Mouse (Mus musculus): ENCODE data around the gene Rab42.
"Not testable (repeated sequence)": the region's sequence is repeated elsewhere in the genome, so short reads cannot be mapped to it uniquely, and the experiment has no call there.

Rab42 gene

DNA sequence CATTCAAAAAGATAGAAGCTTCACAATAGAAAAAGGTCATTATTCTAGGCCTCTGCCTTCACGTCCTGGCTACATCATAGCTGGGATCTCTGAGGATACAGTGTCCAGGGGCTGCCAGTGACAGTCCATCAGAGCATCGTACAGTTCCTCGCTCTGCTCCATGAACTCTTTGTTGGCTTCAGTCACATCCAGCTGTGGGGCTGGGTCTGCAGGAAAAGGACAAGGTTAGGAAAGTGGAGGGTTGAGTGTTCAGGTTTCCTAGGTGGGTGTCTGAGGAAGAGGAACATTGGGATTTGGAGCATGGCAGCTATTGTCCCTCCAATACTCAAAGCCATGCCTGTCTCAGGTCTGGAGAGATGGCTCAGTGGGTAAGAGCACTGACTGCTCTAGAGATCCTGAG, 8.6 kb upstream of the Rab42 start:
- no peak for DNase-seq (ENCODE audit: low spot score)

DNA sequence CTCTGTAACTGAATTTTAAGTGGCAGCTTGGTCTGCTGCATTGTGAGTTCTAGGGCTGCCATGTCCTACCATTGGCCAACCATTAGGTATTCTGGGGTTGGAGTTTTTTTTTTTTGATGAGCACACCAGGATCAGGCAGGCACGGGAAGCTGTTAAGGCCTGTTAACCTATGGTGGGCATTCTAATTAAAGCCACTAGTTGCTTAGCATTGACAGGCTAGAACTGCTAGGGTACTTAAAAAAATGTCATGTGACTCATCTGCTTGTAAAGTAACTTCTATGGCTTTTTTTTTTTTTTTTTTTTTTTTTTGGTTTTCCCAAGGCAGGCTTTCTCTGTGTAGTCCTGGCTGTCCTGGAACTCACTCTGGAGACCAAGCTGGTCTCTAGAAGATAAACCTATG, 8.0 kb upstream of the Rab42 start:
- no peak for DNase-seq (ENCODE audit: low spot score)

DNA sequence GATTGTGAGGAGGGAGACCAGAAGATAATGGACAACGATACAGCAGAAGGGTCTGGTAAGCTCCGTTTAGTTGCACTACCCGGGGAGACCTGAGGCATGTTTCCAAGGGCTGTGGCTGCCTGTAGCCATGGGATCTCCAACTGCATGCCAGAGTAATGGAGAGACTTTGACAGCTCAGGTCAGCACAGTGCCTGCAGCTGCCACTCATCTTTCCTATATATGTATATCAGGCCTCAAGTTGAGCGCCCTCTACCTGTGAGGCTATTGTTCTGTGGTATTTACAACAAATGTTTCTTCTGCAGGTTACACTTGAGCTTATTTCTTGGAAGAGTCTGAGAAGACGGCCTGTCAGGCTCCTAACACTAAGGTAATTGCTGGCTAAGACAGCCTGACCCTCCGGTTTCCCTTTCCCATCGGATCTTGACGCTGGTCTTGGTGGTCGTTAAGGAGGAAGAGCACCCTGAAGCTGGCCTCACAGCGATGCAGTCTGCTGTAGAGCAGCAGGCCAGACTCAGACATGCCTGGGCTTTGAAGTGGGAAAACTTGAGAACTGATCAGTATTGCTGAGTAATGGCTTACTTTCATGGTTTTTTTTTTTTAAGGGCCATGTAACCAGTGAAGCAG, 6.8 kb upstream of the Rab42 start:
- peak; percentile 58 for DNase-seq (ENCODE audit: low spot score)

DNA sequence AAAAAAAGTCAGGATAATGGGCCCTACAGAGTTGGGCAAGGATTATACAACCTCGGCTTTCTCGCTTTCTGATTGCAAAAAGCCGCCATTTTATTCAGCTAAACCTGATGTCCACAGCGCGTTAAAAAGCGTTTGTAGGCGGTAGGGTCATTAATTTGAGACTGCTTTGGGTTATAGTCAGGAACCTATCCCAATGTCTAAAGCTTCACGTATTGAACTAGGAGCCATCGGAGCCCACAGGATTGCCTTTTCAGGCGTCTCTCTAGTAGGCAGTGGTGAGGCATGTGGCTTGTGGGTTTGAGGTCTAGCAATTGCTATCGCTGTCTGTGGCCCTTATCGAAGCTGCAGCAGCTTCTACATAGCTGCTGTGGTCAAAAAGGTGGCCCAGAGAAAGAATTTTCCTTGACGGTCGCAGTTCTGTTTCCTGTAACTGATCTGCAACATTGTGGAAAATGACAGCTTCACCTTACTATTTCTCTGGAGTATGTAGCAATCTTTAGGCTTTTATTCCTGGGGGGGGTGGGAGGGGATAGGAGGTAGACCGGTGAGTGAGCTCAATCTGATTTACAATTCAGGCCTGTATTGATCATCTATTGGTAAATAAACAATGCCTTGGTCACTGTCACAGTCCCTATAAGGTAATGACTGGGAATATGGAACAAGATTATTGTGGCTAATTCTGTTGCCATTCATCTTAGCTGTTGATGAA, 6.1 kb upstream of the Rab42 start:
- peak; percentile 32 for DNase-seq (ENCODE audit: low spot score)

DNA sequence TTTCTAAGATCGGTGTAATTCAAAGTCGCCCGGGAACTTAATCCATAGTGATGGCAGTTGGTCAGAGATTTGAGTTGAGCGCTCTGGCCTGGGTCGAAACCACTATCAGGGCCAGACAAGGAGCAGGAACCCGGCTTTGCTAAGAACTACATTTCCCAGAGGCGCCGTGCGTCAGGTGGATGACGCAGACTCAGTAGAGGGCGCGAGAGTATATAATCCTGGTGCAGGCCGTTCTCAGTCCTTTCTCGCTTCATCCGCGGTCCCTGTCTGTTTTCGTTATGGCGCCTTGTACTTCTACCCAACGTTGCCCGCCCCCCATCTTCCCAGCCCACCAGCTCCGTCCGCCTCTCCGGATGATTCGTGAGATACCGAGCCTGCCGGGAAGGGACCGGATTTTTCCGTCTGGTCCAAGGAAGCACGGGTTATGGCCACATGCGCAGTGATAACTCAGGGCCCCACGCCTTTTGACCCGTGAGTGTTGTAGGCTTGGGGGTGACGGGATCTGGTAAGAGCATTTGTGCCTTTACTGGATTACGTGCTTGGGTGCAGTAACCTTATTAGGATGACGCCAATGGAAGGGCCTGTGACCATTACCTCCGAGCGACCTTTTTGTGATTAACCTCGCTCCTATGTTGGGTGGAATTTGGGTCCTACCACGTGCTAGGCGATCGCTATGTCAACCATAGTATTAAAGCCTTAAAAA, 5.4 kb upstream of the Rab42 start:
- DNase-seq (ENCODE audit: low spot score): peak; percentile 93

DNA sequence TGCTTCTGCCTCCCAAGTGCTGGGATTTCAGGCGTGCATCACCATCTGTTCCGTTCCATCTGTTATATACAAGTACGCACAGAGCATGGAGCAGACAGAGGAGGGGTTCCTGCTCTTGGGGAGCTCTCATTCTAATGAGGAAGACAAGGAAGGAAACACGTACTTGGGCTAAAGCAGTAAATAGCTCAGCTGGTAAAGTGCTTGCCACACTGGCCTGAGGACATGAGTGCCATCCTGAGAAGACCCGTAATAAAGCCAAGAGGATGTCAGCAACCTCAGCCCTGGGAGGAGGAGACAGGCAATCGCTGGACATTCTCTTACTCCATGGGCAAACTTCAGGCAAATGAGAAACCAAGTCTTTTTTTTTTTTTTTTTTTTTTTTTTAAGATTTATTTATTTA, 2.8 kb upstream of the Rab42 start:
- DNase-seq (ENCODE audit: low spot score): no peak

DNA sequence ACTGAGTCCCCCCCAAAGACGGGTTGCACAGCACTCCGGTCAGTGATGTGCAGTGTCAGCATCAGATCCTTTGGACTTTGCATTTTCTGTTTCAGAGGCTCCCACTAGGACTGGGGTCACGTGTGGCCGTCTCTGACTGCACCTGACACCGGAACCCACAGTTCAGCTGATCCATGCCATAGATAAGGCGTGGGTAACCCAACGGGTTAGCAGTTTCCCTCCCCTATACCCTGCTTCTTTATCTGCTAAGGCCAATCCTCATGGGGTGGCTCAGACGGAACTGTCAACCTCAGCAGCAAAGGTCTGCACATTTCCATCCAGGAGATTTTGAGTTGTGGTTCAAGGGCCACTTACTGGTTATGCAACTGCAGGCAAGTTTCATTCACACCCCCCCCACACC, 2.1 kb upstream of the Rab42 start:
- no peak for DNase-seq (ENCODE audit: low spot score)

DNA sequence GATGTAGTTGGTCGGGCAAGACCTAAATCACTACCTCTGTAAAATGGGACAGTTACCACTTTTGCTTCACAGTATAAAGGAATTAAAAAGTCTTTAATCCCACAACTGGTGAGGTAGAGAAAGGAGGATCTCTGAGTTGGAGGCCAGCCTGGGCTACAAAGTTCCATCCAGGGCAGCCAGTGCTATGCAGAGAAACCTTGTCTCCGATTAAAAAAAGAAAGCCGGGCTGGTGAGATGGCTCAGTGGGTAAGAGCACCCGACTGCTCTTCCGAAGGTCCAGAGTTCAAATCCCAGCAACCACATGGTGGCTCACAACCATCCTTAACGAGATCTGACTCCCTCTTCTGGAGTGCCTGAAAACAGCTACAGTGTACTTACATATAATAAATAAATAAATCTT, 299 bp upstream of the Rab42 start:
- not testable (repeated sequence) for DNase-seq (ENCODE audit: low spot score)

DNA sequence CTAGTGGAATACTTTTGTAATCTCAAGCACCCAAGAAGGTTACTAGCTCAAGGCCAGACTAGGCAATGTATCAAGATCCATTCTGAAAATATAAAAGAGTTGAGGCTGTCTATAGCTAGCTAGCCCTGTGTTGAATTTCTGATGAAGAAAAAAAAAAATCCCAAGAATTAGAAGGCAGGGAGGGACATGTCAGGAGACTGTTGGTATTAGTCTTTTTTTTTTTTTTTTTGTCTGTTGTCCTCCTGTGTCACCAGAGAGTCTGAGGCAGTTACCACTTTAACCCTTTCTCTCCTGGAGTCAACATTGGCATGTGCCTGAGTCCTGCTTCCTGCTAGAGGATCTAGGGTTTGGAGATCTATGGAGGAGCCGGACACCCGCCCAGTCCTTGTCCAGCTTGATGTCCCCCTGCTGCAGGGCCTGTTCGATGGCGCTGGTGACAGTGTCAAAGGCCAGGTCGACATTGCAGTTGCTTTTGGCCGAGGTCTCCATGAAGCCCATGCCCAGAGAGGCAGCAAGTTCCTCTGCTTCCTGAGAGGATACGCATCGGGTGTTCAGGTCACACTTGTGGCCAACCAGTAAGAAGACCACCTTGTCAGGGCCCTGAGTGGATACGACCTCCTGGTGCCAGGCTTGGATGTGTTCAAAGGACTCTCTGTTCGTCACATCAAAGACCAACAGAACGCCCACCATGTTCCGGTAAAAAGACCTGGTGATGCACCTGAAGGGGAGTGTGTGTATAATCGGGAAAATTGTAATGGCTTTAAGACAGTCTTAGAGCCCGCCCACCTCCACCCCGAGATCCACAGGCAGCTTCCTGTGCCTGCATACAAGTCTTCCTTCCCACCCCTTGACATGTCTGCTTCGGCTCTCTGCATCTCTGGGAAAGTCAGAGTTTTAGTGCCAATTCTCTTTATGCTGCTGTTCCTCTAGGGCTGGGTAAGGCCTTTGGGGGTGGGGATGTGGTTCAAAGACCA, 933 bp downstream of the Rab42 start:
- no peak for DNase-seq (ENCODE audit: low spot score)

DNA sequence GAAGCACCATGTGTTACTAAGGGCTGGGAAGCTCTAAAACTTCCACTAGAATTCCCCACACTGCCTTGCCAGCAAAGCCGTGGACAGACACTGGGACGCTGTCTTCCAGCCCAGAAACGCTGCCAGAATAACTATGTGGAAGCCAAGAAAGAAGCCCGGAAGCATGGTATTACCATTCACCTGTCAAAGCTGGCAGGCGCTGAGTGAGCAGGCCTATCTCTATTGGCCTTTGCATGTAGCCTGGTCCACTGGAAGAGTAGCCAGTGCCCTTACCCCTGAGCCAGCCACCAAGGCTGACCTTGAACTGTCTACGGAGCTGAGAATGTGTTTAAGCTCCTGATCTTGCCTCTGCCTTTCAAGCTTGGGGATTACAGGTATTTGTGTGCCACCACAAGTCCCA, 1.7 kb downstream of the Rab42 start:
- no peak for DNase-seq (ENCODE audit: low spot score)

DNA sequence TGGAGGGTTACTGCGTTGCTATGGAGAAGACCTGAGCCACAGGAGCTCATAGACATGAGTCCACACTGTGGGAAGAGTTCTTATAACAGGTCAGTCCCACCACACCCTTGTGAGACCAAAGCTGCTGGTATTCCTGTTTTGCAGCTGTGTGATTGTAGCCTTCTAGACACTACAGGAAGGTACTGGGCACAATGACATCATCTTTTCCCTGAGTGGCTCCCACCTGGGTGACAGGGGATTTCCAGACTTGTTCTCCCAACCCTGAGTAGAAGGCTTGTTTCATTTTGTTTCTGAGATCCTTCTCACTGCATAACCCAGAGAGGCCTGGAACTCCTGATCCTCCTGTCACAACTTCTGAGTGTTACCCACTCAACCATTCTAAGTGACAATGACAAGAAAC, 3.3 kb downstream of the Rab42 start:
- DNase-seq (ENCODE audit: low spot score): no peak

DNA sequence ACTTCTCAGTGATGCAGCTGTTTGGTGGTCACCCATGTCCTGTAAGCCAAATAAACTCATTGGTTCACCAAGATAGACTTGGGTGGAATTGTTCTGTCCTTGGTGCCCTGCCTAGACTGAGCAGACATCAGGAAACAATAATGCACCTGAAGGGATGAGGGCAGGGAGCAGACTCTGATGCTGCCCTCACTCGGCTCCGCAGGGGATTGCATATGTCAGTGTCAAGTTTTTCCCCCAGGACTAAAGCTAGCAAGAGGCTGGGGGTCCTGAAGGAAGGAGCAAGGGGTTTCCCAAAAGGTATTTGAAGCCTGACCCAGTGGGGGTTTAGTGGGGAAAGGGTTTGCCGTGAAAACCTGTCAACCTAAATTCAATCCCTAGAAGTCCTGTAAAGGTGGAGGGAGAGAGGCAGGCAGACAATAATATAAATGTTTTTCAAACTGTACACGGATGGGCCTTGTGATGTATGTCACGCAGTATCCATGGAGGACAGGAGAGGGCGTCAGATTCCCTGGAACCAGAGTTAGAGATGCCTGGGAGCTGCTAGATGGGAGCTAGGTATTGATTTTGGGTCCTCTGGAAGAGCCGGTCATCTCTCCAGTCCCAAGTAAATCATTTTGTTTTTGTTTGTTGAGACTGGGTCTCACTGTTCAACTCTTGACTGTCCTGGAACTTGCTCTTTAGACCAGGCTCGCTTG, 7.3 kb downstream of the Rab42 start:
- no peak for DNase-seq (ENCODE audit: low spot score)

DNA sequence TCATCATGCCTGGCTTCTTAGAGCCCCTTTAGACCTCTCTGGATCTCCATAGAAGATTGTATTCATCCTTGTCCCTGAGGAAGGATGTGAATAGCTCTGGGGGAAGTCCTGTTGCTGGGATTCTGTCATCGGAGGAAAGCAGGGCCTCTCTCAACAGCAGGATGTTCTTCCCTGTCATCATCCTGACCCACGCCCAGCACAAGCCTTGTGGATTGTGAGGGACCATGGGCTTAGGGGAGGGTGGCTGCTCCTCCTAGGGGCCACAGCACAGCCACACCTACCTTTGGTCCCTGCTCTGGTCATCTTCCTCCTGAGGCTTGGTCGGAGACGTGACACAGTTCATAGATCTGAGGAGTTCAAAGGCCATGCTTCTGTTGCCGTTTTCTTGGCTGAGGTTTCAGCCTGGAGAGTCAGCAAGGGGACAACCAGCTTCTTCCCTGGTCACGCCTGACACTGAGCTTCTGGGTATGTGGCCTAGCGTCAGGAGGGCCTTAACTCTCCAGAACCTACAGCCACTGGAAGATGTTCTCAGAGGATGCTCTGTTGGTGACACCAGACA, 9.4 kb downstream of the Rab42 start:
- no peak for DNase-seq (ENCODE audit: low spot score)

DNA sequence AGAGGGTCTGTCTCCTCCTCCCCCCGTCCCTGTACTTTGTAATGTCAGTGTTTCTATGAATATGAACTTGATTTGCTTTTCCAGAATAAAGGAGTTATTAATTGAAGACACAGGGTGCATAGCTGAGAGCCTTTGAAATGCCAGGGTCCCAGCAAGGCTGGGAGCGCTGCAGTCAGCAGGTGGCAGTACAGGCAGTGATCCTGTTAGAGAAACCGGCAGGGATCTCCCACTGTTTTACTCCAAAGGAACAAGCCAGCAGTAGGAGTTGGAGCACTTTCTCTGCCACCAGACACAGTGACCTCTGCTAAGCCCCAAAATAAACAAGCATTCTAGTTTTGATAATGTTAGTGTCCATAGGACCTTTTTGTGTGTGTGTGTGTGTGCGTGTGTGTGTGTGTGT, 10.2 kb downstream of the Rab42 start:
- DNase-seq (ENCODE audit: low spot score): peak; percentile 56

DNA sequence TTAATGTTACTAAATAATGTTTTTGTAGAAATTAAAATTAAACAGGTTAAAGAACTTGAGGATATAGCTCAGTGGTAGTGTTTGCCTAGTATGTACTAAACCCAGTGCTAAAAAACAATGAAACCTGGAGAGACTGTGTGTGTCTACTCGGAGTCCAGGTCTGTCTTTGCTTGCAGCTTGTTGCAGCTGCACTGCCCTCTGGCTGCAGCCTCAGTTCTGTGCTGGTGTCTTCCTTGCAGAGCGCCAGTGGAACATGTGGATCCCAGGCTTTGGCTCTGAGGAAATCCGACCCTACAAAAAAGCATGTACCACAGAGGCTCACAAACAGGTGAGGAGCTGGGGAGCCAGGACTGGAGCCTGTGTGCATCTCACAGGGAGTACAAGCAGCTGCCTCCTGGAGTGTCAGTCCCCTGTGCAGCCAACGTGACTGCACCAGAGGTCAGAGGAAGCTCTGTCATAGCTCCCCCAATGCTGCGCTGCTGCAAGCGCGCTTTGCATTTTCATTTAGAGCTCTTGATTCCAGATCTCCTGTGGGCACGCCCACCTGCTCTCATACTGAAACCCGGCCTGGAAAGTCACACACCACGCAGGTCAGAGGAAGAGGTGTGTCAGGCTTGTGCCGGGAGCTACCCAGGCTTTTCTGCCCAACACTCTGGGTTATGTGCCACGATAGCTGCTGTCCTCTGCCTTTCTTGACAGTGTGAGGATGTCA, 11.4 kb downstream of the Rab42 start:
- DNase-seq (ENCODE audit: low spot score): no peak

DNA sequence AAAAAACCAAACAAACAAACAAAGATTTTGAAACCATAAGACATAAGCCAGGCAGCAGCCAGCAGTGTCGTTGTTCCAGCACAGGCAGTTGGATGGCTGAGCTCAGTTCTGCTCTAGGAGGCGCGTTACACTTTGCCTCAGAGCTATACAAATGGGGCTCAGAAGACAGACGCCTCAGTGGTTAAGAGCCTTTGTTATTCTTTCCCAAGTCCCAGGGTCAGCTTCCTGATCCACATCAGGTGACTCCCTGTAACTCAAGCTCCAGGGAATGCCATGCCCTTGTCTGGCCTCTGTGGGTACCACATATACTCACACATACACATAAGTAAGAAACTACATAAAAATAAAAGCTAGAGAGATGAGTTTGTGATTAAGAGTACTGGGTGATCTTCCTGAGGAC, 12.1 kb downstream of the Rab42 start:
- DNase-seq (ENCODE audit: low spot score): no peak

DNA sequence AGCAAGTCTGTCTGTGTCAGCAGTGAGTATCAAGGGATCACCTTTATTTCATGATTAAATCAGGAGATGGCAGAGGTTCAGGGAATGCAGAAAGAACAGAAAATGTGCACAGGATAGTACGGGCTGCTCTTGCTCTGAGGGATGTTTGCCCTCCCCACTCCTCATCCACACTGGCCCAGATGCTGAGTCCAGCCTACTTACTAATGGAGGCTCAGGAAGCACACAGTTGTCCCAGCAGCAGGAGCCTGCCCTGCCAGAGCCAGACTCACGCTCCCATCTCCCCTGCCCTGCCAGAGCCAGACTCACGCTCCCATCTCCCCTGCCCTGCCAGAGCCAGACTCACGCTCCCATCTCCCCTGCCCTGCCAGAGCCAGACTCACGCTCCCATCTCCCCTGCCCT, 14.3 kb downstream of the Rab42 start:
- not testable (repeated sequence) for DNase-seq (ENCODE audit: low spot score)

DNA sequence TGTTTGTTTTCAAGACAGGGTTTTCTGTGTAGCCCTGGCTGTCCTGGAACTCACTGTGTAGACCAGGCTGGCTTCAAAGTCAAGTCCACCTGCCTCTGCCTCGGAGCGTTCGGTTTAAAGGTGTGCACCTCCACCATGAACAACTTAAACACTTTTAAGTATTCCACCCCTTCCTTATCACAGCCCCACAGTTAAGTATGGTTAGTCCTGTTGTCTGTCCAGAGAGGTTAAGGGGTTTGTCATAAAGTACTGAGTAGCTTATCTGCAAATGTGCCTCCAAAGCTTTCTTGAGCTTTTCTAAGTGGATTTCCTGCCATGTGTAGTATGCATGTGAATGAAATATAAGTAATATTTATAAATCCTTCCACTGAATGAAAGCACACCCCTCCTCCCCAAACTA, 27.2 kb downstream of the Rab42 start:
- DNase-seq (ENCODE audit: low spot score): no peak

DNA sequence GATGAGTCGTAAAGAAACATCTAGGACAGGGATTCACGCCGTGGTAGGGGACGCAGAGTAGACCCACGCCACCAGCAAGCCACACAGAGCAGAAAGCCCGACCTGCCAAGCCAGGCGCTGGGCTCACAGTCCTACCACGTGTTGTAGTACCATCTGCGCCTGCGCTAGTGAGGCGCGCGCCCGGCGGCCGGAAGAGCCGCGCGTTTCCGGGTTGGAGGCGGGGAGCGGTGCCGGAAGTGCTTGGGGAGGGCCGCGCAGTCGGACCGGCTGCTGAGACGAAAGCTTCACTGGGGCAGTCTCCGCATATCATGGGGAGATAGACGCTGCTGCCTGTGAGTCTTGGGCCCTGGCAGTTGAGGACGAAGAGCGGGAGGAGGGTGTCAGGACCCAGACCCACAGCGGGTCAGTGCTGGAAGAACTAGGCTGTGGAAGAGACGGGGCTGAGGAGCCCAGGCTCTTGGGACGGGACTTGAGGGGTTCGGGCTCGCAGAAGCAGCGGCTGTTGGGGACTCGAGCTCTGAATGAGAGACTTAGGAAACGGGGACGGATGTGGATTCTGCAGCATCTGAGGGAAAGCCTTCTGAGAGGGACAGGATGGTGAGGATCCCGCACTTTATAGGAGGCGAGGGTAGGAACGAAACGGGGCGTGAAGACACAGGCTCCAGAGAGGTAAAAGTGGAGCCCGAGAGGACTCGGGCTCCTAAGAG, 28.9 kb downstream of the Rab42 start, which contains the start of gene Taf12:
Gene Taf12 (plus strand): TSS at position 220 of the 707 bp plus-strand sequence.
- DNase-seq (ENCODE audit: low spot score): peak; percentile 94

DNA sequence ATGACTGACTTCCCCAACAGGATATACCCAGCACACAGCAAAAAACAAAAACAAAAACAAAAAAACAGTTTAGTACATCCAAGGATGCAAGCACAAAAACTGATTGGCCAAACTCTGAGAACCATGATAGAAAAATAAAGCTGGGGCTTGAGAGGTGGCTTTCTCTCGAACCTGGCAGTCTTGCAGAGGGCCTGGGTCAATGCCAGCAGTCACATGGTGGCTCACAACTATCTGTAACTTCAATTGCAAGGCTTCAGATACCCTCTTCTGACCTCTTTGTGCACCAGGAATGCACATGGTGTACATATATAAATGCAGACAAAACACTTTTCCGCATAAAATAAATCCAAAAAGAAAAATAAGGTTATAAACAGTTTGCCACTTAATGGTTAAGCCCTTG, 30.0 kb downstream of the Rab42 start:
- no peak for DNase-seq (ENCODE audit: low spot score)

Measured in layer of hippocampus, adult 11-12 months (tissue).